Mouse (Mus musculus): Measurements from ENCODE around the gene Efcab11.

Efcab11 gene

DNA sequence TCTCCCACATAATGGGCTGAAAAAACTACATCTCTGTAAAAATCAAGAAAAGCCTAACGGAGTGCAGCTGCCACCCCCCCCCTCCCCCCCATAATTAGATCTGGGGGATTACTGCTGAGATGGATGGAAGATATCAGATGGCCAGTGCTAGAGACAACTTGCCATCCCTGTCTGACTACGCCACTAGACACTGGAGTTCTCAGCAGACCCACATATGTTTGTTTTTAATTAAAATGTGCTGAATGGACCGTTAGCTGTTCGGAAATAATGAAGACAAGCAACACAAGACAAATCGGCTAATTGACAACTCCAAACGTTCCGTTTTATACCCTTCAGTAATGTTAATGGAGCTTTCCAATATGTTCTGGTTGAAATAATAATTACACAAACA, 213.5 kb downstream of the Efcab11 start:
- DNase-seq = no peak

- no peak for DNase-seq
Measured at GRCm38 (mm10) chr12:99669976-99670761, 214.1 kb downstream of the Efcab11 start.

GRCm38 (mm10) chr12:99654991-99655880, 229.0 kb downstream of the Efcab11 start:
- DNase-seq = no peak

DNA sequence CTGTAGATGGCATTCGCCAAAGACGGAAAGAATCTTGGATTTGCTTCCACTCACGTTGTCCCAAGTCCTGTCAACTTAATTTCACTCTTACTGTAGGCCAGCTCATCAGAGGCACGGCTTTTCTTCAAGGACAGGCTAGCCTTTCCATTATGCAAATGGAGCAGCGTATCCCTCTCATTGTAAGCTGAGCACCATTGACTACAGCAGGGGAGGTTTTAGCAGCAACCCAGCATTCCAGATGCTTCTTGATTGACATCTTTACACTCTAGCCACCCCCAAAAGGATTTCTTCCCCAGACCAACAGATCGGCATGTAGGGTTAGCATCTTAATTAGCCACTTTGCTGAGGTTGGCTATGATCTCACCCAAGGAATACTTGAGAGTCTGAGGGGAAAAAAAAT, 231.8 kb downstream of the Efcab11 start:
- DNase-seq = no peak

GRCm38 (mm10) chr12:99649732-99650131, 234.5 kb downstream of the Efcab11 start:
- no peak for DNase-seq

DNA sequence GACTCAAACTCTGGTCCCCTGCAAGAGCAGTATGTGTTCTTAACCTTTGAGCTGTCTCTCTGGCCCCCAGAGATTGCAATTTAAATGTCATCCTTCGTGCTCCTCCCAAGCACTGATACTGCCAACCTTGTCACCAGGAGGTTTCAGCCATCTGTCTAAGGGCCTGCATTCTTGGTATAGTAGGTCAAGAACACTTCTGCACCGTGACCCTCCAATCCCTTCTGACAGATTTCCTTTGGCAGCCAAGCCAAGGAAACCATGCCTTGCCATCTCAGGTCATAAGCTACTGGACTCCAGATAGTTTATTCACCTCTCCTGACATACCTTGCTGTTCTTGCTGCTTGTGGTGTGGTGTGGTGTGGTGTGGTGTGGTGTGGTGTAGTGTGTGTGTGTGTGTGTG, 235.5 kb downstream of the Efcab11 start:
- no peak for DNase-seq

GRCm38 (mm10) chr12:99646556-99647354, 237.5 kb downstream of the Efcab11 start:
- DNase-seq = no peak

GRCm38 (mm10) chr12:99645418-99645817, 238.8 kb downstream of the Efcab11 start:
- DNase-seq = no peak

GRCm38 (mm10) chr12:99644966-99645365, 239.3 kb downstream of the Efcab11 start:
- DNase-seq = no peak
